Mouse (Mus musculus) ES-Bruce4 (cell line): ENCODE data around the gene Usp12. TPM values are rescaled to one million over a fixed set of nuclear protein-coding genes. Genes with fewer than 3 reads are reported as not detected.

Experiments
- H3K27ac ChIP-seq: 2 replicates; pipeline ENCODE4 v1.5.1; 2012; ENCODE audit warnings: low read length, inconsistent platforms; ENCODE audit not compliant: insufficient read depth
- H3K27me3 ChIP-seq: 2 replicates; pipeline ENCODE4 v1.6.1; 2012; ENCODE audit warnings: mild to moderate bottlenecking, low read length, inconsistent platforms; ENCODE audit not compliant: control insufficient read depth, poor library complexity, insufficient read depth, severe bottlenecking
- H3K36me3 ChIP-seq: 2 replicates; pipeline ENCODE4 v1.6.1; 2012; ENCODE audit warnings: inconsistent platforms, mild to moderate bottlenecking, low read length, moderate library complexity; ENCODE audit not compliant: control insufficient read depth, poor library complexity, insufficient read depth, severe bottlenecking
- H3K4me1 ChIP-seq: one replicate; pipeline ENCODE4 v1.8.1; 2011; ENCODE audit warnings: low read length; ENCODE audit not compliant: control insufficient read depth, insufficient read depth
- H3K4me3 ChIP-seq: 2 replicates; pipeline ENCODE4 v1.5.1; 2011; ENCODE audit warnings: low read depth, mild to moderate bottlenecking, low read length
- H3K9ac ChIP-seq: 2 replicates; pipeline ENCODE4 v1.6.1; 2012; ENCODE audit warnings: low read depth, mild to moderate bottlenecking, inconsistent platforms; ENCODE audit not compliant: poor library complexity, severe bottlenecking
- H3K9me3 ChIP-seq: replicated peaks from 2 replicates; pipeline ENCODE4 v1.6.1; 2012; ENCODE audit warnings: mild to moderate bottlenecking, low read length, inconsistent platforms; ENCODE audit not compliant: control insufficient read depth, poor library complexity, insufficient read depth, severe bottlenecking
- CTCF ChIP-seq: IDR thresholded peaks from one replicate; pipeline ENCODE4 v1.8.1; 2011; ENCODE audit warnings: low read depth, low read length
- EP300 ChIP-seq: IDR thresholded peaks from 2 replicates; pipeline ENCODE4 v1.6.1; 2011; ENCODE audit warnings: low read depth, low read length; ENCODE audit not compliant: insufficient read depth
- POLR2A ChIP-seq: IDR thresholded peaks from one replicate; pipeline ENCODE4 v1.8.1; 2011; ENCODE audit warnings: low read length; ENCODE audit not compliant: insufficient read depth
- polyA plus RNA-seq: library from polyadenylated mRNA; stranded (reverse); fragments of >200 nt; gene quantifications from 2 replicates; pipeline ENCODE4 v1.2.4, GENCODE M21; 2011; ENCODE audit warnings: low read depth; ENCODE audit not compliant: missing spikeins, insufficient read depth, insufficient read length

Gene Usp12
- polyA plus RNA-seq, 1 experiment, result 57.2 TPM

GRCm38 (mm10) chr5:146727006-146727405 lies 67.8 kb downstream of the Usp12 start:
- Histone ChIP-seq H3K4me3 (no peak overlapping the region), H3K27ac (no peak overlapping the region), H3K9me3 (no peaks in the 10 kb centered on the region), H3K36me3 (no peaks in the 10 kb centered on the region), H3K27me3 (no peaks in the 10 kb centered on the region), H3K4me1 (no peaks in the 10 kb centered on the region), H3K9ac (no peak overlapping the region)
- TF ChIP-seq EP300 (no peak), CTCF (no peak), POLR2A (no peak)

DNA sequence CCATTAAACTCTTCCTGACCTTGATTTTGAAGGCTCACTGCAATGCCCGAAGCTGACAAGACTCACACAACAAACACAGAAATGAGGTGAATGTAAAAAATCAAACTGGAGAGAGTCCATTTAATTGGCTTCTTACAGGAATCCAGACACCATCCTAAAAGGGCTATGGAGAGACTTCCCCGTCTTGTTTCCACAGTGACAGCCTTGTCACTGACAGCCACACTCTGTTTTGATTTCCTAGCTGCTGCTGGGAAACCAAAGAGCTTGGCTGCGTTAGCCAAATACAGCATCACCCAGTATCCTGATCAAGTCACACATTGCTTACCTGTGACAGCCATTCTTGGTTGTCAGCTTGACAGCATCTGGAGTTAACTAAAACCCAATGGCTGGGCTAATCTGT lies 69.8 kb downstream of the Usp12 start:
- Histone ChIP-seq H3K9me3 (no peaks in the 10 kb centered on the region), H3K36me3 (no peaks in the 10 kb centered on the region), H3K9ac (no peak overlapping the region), H3K4me1 (no peaks in the 10 kb centered on the region), H3K4me3 (no peak overlapping the region), H3K27me3 (no peaks in the 10 kb centered on the region), H3K27ac (no peak overlapping the region)
- TF ChIP-seq EP300, result no peak
- no peak for TF ChIP-seq POLR2A
- TF ChIP-seq CTCF, result no peak

- Histone ChIP-seq H3K36me3 (no peaks in the 10 kb centered on the region), H3K4me3 (no peak overlapping the region), H3K4me1 (no peaks in the 10 kb centered on the region), H3K9ac (no peak overlapping the region), H3K9me3 (no peaks in the 10 kb centered on the region), H3K27me3 (no peaks in the 10 kb centered on the region), H3K27ac (no peak overlapping the region)
- TF ChIP-seq CTCF (no peak), POLR2A (no peak)
These were observed 71.4 kb downstream of the Usp12 start for GRCm38 (mm10) chr5:146723452-146723851.

- no peaks in the 10 kb centered on the region for H3K9me3 ChIP-seq
- no peak overlapping the region for H3K27ac ChIP-seq
- H3K36me3 ChIP-seq, result no peaks in the 10 kb centered on the region
- H3K27me3 ChIP-seq, result no peaks in the 10 kb centered on the region
- no peaks in the 10 kb centered on the region for H3K4me1 ChIP-seq
- TF ChIP-seq POLR2A (no peak), CTCF (no peak), EP300 (no peak)
- no peak overlapping the region for H3K4me3 ChIP-seq
- H3K9ac ChIP-seq, result no peak overlapping the region
These were observed 72.6 kb downstream of the Usp12 start for GRCm38 (mm10) chr5:146722226-146722625.

- H3K4me1 ChIP-seq, result no peaks in the 10 kb centered on the region
- no peak overlapping the region for H3K9ac ChIP-seq
- no peak overlapping the region for H3K27ac ChIP-seq
- no peaks in the 10 kb centered on the region for H3K27me3 ChIP-seq
- TF ChIP-seq POLR2A (no peak), CTCF (no peak), EP300 (no peak)
- H3K36me3 ChIP-seq, result no peaks in the 10 kb centered on the region
- no peak overlapping the region for H3K4me3 ChIP-seq
- H3K9me3 ChIP-seq, result no peaks in the 10 kb centered on the region
These were observed 75.0 kb downstream of the Usp12 start for GRCm38 (mm10) chr5:146719584-146720356.

- Histone ChIP-seq H3K9ac (no peak overlapping the region), H3K27me3 (no peaks in the 10 kb centered on the region), H3K4me3 (no peak overlapping the region), H3K9me3 (no peaks in the 10 kb centered on the region), H3K4me1 (no peaks in the 10 kb centered on the region), H3K27ac (no peak overlapping the region), H3K36me3 (no peaks in the 10 kb centered on the region)
- no peak for TF ChIP-seq POLR2A
- TF ChIP-seq EP300, result 0 out of 2 replicates have a peak, but pooled peaks have one; percentile 31
- no peak for TF ChIP-seq CTCF
These were observed 81.0 kb downstream of the Usp12 start for GRCm38 (mm10) chr5:146713836-146714235.
